Mouse (Mus musculus): ENCODE results near the gene Abcc8. TPM values are rescaled to one million over a fixed set of nuclear protein-coding genes. Genes with fewer than 3 reads are reported as not detected.

Gene Abcc8
- polyA plus RNA-seq, 1 experiment from 2014 or later: 6.2 TPM

DNA sequence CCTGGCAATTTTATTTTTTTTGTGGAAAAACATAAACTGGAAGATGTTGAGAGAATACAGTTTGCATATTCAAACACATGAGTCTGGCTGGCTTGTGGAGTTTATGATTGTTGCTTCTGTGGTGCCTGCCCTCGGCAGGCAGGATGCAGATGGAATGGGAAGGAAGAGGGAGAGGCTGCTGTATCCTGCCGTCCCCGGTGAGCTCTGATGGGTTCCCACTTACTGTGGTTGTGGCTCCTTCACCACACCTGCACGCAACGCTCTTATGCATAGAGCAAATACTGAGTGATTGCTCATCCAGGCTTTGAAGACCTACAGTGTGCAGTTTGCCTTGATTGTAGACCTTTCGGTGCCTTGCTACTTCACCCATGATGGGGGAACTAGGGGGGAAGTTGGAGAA, 91.6 kb downstream of the Abcc8 start:
- Histone ChIP-seq H3K27me3 (replicated peaks) (peaks cover 3% of the 10 kb centered on the region; the same call in 1 of the 2 replicates), H3K4me2 (no peak overlapping the region), H3K9ac (no peak overlapping the region), H3K36me3 (peaks cover 8% of the 10 kb centered on the region), H3K27ac (ENCODE audit: poor library complexity, severe bottlenecking) (no peak overlapping the region), H3K4me3 (no peak overlapping the region), H3K4me1 (replicated peaks) (peaks cover 20% of the 10 kb centered on the region), H3K9me3 (replicated peaks) (no peaks in the 10 kb centered on the region)
- ATAC-seq (ENCODE audit: insufficient number of reproducible peaks, low FRiP score): no peak
- WGBS: 84% methylated on average over 6 of the region's 6 CpGs

DNA sequence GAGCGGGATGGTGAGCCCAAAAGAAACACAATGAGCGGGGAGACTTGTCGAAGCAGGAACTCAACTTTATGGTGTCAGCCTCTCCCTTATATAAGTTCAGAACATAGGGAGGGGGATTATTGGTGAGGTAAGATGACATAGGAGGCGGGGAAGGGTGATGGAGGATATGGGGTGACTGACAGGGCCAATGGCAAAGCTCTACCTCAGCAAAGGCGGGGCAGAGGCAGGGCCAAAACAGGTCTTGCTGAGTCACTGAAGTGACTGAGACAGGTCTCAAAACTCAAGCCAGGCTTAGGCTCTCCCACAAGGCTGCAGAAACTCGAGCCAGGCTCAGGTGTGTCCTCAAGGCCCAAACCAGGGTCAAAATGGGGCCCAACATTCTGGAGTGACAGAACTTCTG, 93.5 kb downstream of the Abcc8 start:
- H3K9ac ChIP-seq: no peak overlapping the region
- no peaks in the 10 kb centered on the region for H3K27me3 ChIP-seq (replicated peaks)
- WGBS: 80% methylated on average over 6 of the region's 6 CpGs
- H3K9me3 ChIP-seq (replicated peaks): no peaks in the 10 kb centered on the region
- ATAC-seq (ENCODE audit: insufficient number of reproducible peaks, low FRiP score): no peak
- H3K27ac ChIP-seq (ENCODE audit: poor library complexity, severe bottlenecking): no peak overlapping the region
- no peak overlapping the region for H3K4me2 ChIP-seq
- peaks cover 25% of the 10 kb centered on the region for H3K36me3 ChIP-seq
- no peak overlapping the region for H3K4me3 ChIP-seq
- H3K4me1 ChIP-seq (replicated peaks): peaks cover 31% of the 10 kb centered on the region

DNA sequence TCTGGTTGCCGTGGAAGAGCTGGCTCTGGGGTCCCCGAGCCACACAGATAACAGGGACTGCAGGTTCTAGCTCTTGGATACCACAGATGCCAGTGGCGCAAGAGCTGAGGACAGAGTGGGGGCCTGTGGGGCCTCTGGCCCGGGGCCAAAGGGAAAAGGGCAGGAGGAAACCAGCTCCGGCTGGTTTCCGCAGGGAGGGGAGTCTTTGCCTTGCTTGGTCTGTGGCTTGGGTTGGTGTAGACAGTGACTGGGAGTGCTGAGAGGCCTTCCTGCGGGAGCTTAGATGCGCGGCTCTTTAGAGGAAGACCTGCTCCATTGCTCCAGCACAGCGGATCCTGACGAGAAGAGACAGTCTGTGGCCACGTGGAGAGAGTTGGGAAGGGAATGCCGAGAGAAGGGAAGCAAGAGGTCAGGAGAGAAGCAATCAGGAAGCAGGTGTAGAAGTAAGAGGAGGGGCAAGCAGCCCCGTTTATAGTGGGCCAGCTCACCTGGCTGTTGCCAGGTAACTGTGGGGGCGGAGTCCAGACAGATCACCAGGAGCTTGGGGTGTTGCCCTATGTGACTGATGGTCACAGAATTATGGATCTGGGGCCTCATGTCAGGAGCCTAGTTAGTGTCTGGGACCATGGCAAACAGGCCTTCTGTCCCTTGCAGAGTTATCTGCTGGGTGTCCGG, 94.9 kb downstream of the Abcc8 start:
- Histone ChIP-seq H3K4me2 (no peak overlapping the region), H3K36me3 (peaks cover 39% of the 10 kb centered on the region), H3K27ac (ENCODE audit: poor library complexity, severe bottlenecking) (no peak overlapping the region), H3K4me3 (no peak overlapping the region), H3K4me1 (replicated peaks) (peaks cover 31% of the 10 kb centered on the region), H3K27me3 (replicated peaks) (no peaks in the 10 kb centered on the region), H3K9ac (no peak overlapping the region), H3K9me3 (replicated peaks) (no peaks in the 10 kb centered on the region)
- WGBS: 49% methylated on average over 16 of the region's 16 CpGs
- ATAC-seq (ENCODE audit: insufficient number of reproducible peaks, low FRiP score): peak; percentile 56

DNA sequence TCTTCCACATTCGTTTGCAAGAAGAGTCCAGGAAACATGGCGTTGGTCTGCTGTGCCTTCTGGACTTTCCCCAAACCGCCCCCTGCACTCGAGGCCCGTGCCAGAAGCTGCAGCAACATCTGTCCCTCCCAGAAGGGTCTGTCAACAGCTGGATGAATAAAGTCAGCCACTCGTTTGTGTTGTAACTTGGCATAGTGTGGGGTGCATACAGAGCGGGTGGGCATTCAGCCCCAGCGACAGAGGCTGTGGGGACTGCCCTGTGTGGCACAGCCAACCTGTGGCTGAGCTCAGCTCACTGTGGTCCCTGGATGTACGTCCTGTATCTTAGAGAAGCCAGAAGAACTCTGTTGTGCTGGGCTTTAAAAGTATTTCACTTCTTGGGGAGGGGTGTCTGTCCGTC, 95.8 kb downstream of the Abcc8 start:
- H3K4me2 ChIP-seq: no peak overlapping the region
- 0 out of 2 replicates have a peak, but pooled peaks have one; percentile 31 for ATAC-seq (ENCODE audit: insufficient number of reproducible peaks, low FRiP score)
- H3K4me3 ChIP-seq: no peak overlapping the region
- no peaks in the 10 kb centered on the region for H3K27me3 ChIP-seq (replicated peaks)
- WGBS: 77% methylated on average over 10 of the region's 10 CpGs
- peaks cover 48% of the 10 kb centered on the region for H3K36me3 ChIP-seq
- no peaks in the 10 kb centered on the region for H3K9me3 ChIP-seq (replicated peaks)
- no peak overlapping the region for H3K9ac ChIP-seq
- H3K4me1 ChIP-seq (replicated peaks): peaks cover 31% of the 10 kb centered on the region
- no peak overlapping the region for H3K27ac ChIP-seq (ENCODE audit: poor library complexity, severe bottlenecking)

DNA sequence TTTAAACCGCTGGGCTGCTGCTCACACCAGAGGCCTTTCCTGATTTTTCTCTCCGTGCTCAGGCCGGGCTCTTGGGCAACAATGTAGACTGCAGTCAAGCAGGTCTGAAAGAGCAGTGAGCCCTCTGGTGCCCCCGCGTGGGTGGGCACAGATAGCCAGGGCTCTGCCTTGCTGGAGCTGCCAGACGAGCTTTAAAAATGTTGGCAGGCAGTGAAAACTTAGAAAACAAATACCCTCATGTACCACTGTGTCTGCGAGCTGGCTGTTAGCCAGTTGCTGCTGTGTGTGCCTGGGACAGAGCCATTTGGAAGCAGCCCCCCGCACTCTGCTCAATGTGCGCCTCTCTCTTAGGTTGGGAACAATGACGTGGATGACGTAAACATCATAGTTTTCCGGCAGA, 102.2 kb downstream of the Abcc8 start:
- H3K27ac ChIP-seq (ENCODE audit: poor library complexity, severe bottlenecking): no peak overlapping the region
- no peak for ATAC-seq (ENCODE audit: insufficient number of reproducible peaks, low FRiP score)
- H3K27me3 ChIP-seq (replicated peaks): no peaks in the 10 kb centered on the region
- no peaks in the 10 kb centered on the region for H3K9me3 ChIP-seq (replicated peaks)
- H3K9ac ChIP-seq: no peak overlapping the region
- no peak overlapping the region for H3K4me3 ChIP-seq
- H3K36me3 ChIP-seq: peaks cover 90% of the 10 kb centered on the region
- whole genome bisulfite sequencing: 88% methylated on average over 12 of the region's 12 CpGs
- H3K4me1 ChIP-seq (replicated peaks): peaks cover 5% of the 10 kb centered on the region
- H3K4me2 ChIP-seq: no peak overlapping the region

DNA sequence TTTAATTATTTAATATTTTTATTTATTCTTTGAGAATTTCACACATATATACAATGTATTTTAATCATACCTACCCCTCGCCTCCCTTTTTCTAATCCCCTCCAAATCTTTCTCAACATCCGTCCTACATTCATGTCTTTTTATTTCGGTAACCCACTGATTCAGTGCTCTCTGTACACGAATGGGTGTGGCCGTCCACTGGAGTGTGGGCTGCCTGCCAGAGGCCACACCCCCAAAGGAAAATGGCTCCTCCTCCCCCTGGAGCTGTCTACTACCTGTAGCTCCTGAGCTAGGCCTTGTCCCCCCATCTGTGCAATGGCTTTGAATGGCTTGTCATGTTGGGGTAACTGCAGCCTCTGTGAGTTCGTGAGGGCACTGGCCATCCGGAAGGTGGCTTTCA, 103.0 kb downstream of the Abcc8 start:
- no peak overlapping the region for H3K9ac ChIP-seq
- H3K27ac ChIP-seq (ENCODE audit: poor library complexity, severe bottlenecking): no peak overlapping the region
- peaks cover 89% of the 10 kb centered on the region for H3K36me3 ChIP-seq
- H3K9me3 ChIP-seq (replicated peaks): no peaks in the 10 kb centered on the region
- no peaks in the 10 kb centered on the region for H3K4me1 ChIP-seq (replicated peaks)
- no peak overlapping the region for H3K4me2 ChIP-seq
- 0 out of 2 replicates have a peak, but pooled peaks have one; percentile 31 for ATAC-seq (ENCODE audit: insufficient number of reproducible peaks, low FRiP score)
- H3K27me3 ChIP-seq (replicated peaks): no peaks in the 10 kb centered on the region
- no peak overlapping the region for H3K4me3 ChIP-seq
- WGBS: 85% methylated on average over 7 of the region's 7 CpGs

DNA sequence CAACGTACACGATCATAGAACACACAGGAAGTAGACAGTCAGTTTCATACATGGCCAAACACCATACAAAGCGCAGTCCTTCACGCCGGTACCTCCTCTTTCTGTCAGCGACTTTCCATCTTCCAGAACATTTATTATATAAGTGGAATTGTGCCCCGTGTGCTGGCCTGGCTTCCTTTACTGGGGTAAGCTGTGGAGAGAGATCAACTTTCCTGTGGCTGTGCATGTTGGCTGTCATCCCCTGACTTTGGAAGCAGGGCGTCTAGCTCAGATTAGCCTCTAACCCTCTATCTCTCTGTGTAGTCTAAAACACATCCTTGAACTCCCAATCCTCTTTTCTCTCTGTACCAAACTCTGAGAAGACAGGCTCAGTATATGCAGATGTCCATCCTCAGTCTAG, 111.0 kb downstream of the Abcc8 start:
- Histone ChIP-seq H3K27ac (ENCODE audit: poor library complexity, severe bottlenecking) (no peak overlapping the region), H3K36me3 (peaks cover 95% of the 10 kb centered on the region), H3K9ac (no peak overlapping the region), H3K4me1 (replicated peaks) (no peaks in the 10 kb centered on the region), H3K4me3 (no peak overlapping the region), H3K9me3 (replicated peaks) (no peaks in the 10 kb centered on the region), H3K4me2 (no peak overlapping the region), H3K27me3 (replicated peaks) (no peaks in the 10 kb centered on the region)
- WGBS: 90% methylated on average over 8 of the region's 8 CpGs
- no peak for ATAC-seq (ENCODE audit: insufficient number of reproducible peaks, low FRiP score)

DNA sequence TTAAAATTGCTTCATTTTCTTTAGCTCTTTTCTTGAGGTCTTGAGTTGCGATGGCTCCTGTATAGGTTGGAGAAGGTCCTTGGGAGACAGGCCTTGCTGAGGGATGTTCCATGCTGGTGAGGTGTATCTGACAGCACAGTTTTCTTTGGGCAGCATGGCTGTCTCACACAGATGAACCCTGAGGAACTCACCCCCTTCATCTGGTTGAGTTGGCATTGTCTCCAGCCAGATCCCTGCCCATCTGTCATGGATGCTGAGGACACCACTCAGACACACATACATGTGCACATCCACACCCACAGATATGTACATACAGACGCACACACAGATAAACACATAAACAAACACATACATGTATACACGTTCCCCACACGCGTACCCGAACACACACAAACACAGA, 116.5 kb downstream of the Abcc8 start:
- Histone ChIP-seq H3K9me3 (replicated peaks) (no peaks in the 10 kb centered on the region), H3K9ac (no peak overlapping the region), H3K4me1 (replicated peaks) (no peaks in the 10 kb centered on the region), H3K36me3 (peaks cover 83% of the 10 kb centered on the region), H3K4me2 (no peak overlapping the region), H3K4me3 (no peak overlapping the region), H3K27me3 (replicated peaks) (no peaks in the 10 kb centered on the region), H3K27ac (ENCODE audit: poor library complexity, severe bottlenecking) (no peak overlapping the region)
- no peak for ATAC-seq (ENCODE audit: insufficient number of reproducible peaks, low FRiP score)
- 95% methylated on average over 6 of the region's 6 CpGs for WGBS

DNA sequence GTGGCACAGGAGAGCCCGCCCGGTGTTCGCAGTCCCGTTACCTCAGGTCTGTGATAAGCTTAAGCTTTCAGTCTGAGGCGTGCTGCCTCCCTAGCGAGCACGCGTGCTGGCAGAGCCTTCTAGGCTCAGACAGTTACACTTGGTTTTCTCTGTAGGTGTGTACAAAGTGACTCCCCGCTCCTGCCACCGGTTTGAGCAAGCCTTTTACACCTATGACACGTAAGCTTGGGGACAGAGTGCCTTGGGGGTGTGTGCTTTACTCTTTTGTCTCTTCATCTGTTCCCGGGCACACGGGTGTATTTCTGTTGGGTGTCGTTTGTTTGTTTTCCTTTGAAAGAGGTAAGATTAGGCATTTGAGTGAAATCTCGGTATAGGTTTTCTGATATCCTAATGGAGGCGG, 118.2 kb downstream of the Abcc8 start:
- Histone ChIP-seq H3K4me1 (replicated peaks) (no peaks in the 10 kb centered on the region), H3K27me3 (replicated peaks) (no peaks in the 10 kb centered on the region), H3K36me3 (peaks cover 85% of the 10 kb centered on the region), H3K27ac (ENCODE audit: poor library complexity, severe bottlenecking) (no peak overlapping the region), H3K4me2 (no peak overlapping the region), H3K9me3 (replicated peaks) (no peaks in the 10 kb centered on the region), H3K9ac (no peak overlapping the region), H3K4me3 (no peak overlapping the region)
- no peak for ATAC-seq (ENCODE audit: insufficient number of reproducible peaks, low FRiP score)
- 95% methylated on average over 16 of the region's 16 CpGs for WGBS

DNA sequence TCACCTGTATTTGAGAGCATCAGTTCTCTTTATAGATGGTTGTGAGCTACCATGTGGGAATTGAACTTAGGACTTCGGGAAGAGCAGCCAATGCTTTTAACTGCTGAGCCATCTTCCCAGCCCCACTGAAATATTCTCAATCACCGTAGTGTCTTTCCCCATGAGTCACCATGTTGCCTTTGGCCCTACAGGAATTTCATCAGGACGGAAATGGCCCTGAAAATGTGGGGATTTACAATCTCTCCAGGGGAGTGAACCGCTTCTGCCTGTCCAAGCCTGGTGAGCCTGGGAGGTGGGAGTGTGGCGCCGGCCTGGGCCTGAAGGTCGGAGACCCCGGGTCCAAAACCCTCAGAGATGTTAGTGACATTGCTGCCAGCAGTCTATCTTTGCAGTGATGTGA, 119.1 kb downstream of the Abcc8 start:
- 90% methylated on average over 8 of the region's 8 CpGs for WGBS
- Histone ChIP-seq H3K27ac (ENCODE audit: poor library complexity, severe bottlenecking) (no peak overlapping the region), H3K4me3 (no peak overlapping the region), H3K9ac (no peak overlapping the region), H3K4me2 (no peak overlapping the region), H3K27me3 (replicated peaks) (no peaks in the 10 kb centered on the region), H3K4me1 (replicated peaks) (no peaks in the 10 kb centered on the region), H3K9me3 (replicated peaks) (no peaks in the 10 kb centered on the region), H3K36me3 (peaks cover 85% of the 10 kb centered on the region)
- no peak for ATAC-seq (ENCODE audit: insufficient number of reproducible peaks, low FRiP score)

DNA sequence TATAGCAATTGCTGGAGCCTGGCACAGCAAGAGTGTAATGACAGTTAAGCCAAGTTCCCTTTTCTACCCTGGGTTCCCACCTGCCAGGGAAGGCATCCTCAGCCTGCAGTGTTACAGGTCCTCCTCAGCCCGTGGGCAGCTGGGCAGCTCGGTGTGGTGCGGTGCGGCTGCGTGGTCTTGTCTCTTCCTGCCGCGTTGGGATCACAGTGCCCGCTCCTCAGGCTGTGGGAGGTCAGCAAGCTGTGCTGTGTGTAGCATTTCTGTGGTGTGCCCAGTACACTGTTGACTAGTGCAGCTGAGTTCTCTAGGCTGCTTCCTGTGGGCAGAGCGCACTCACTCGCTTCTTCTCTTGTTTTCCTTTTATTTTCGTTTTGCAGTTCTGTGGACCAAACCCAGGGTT, 121.0 kb downstream of the Abcc8 start:
- peaks cover 87% of the 10 kb centered on the region for H3K36me3 ChIP-seq
- no peak overlapping the region for H3K9ac ChIP-seq
- no peak overlapping the region for H3K4me2 ChIP-seq
- no peak overlapping the region for H3K27ac ChIP-seq (ENCODE audit: poor library complexity, severe bottlenecking)
- ATAC-seq (ENCODE audit: insufficient number of reproducible peaks, low FRiP score): no peak
- H3K4me3 ChIP-seq: no peak overlapping the region
- H3K27me3 ChIP-seq (replicated peaks): no peaks in the 10 kb centered on the region
- H3K4me1 ChIP-seq (replicated peaks): no peaks in the 10 kb centered on the region
- WGBS: 90% methylated on average over 11 of the region's 11 CpGs
- no peaks in the 10 kb centered on the region for H3K9me3 ChIP-seq (replicated peaks)
